Mouse (Mus musculus): ENCODE measurements around the gene Lcn2.
A peak's percentile ranks its signal among the peaks of the same experiment; 100 is the strongest.
"Not testable (repeated sequence)": the region's sequence is repeated elsewhere in the genome, so short reads cannot be mapped to it uniquely, and the experiment has no call there.

Lcn2 gene

GRCm38 (mm10) chr2:32367315-32367714 lies 20.7 kb downstream of the Lcn2 start:
- no peak for DNase-seq (ENCODE audit: low read depth, low spot score)

GRCm38 (mm10) chr2:32364121-32364520 lies 23.9 kb downstream of the Lcn2 start:
- no peak for DNase-seq (ENCODE audit: low read depth, low spot score)

GRCm38 (mm10) chr2:32363376-32364106 lies 24.5 kb downstream of the Lcn2 start:
- peak; percentile 80 for DNase-seq (ENCODE audit: low read depth, low spot score)

- peak; percentile 96 for DNase-seq (ENCODE audit: low read depth, low spot score)
These were observed 25.2 kb downstream of the Lcn2 start for GRCm38 (mm10) chr2:32362817-32363340.

- DNase-seq (ENCODE audit: low read depth, low spot score): not testable (repeated sequence)
These were observed 25.8 kb downstream of the Lcn2 start for GRCm38 (mm10) chr2:32362274-32362673.

- DNase-seq (ENCODE audit: low read depth, low spot score): peak; percentile 90
These were observed 26.6 kb downstream of the Lcn2 start for GRCm38 (mm10) chr2:32361437-32361836.

GRCm38 (mm10) chr2:32360741-32361140 lies 27.3 kb downstream of the Lcn2 start:
- peak; percentile 97 for DNase-seq (ENCODE audit: low read depth, low spot score)

DNA sequence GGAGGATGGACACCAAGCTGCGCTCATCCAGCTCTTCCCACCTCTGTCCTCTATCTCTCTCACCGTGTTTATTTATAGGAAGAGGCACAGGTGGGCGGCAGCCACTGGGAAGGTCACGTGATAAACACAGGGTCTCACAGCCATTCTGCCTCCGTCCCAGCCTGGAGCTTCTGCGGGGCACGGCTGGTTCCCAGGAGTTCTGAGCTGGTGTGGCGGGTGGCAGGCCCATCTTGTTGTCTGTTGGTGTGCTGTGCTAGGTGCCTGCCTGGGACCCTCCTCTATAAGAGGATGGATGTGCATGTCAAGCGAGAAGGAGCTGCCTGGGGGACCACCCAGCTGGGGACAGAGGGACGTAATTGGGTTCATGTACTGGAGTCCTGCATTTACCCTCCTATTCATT lies 29.7 kb downstream of the Lcn2 start:
- DNase-seq (ENCODE audit: low read depth, low spot score): no peak

- DNase-seq (ENCODE audit: low read depth, low spot score): no peak
These were observed 30.3 kb downstream of the Lcn2 start for GRCm38 (mm10) chr2:32357710-32358109.

- no peak for DNase-seq (ENCODE audit: low read depth, low spot score)
These were observed 31.8 kb downstream of the Lcn2 start for GRCm38 (mm10) chr2:32356216-32356615.

DNA sequence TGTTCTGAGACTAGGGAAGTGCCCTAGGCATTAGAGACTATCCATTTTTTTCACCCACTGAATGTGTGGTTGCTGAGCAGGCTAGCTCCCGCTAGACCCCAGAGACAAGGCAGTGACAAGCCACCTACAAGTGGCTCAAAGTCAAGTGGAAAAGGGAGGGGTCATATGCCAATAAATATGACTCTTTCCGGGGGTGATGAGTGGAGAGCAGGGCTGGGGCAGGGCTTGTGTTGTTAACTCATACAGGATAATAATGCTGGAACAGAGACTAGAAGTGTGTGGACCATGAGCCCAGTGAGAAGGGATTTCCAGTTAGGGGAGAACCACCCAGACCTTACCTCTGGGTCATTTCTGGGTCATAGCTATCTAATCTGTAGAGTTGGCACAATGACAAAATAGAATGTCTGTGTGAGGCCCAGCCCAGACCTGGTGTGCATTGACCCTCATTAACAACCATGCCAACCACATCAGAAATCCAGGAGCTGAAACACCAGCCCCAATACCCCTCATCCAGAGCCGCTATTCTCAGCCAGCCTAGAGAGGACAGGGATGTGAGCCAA lies 33.6 kb downstream of the Lcn2 start:
- DNase-seq (ENCODE audit: low read depth, low spot score): no peak

DNA sequence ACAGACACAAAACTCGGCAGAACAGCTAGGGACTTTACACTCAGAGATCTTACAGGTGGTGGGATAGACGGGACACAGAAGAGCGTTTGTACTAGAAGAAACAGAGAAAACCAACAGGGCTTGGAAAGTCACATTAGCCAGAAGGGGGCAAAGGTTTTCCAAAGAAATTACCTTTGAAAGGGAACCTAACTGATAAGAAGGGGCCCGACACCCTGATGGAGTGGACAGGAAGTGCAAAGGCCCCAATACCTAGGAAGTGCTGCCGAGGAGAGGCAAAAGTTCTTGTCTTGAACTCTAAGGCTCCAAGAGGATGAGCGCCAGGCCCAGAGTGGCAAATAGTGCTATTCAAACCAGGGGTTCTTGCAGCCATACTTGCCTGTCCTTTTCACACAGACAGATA lies 34.2 kb downstream of the Lcn2 start:
- no peak for DNase-seq (ENCODE audit: low read depth, low spot score)

GRCm38 (mm10) chr2:32353007-32353542 lies 35.0 kb downstream of the Lcn2 start, which contains the start of gene Dnm1:
Dnm1 (minus strand) TSS chr2:32353338.
- DNase-seq (ENCODE audit: low read depth, low spot score): peak; percentile 95

- DNase-seq (ENCODE audit: low read depth, low spot score): peak; percentile 89
These were observed 35.7 kb downstream of the Lcn2 start, which contains the start of gene Ciz1 for GRCm38 (mm10) chr2:32352151-32353006. Ciz1 (plus strand) TSS chr2:32352327.

DNA sequence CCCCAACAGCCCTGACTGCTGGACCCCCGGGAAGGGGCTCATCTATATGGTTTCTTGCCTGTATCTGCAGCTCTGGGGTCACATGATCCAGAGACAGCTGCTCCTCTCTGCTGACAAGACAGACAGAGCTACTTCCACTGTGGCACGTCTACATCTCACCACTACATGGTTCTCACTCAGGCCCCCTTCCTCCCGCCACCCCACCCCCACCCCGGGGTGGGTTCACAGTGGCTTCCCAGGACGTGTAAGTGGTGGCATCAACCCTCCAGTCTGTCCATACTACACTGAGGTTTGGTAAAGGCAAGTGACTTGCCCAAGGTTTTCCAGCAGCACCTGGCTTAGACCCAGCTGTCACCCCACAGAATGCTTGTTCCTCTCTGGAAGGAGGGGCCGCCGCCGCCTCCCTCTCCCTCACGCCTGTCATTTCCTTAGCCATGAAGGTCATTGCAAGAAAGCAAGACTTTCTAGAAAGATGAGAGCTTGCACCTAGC lies 36.5 kb downstream of the Lcn2 start:
- DNase-seq (ENCODE audit: low read depth, low spot score): peak; percentile 83

- DNase-seq (ENCODE audit: low read depth, low spot score): peak; percentile 64
These were observed 37.5 kb downstream of the Lcn2 start for GRCm38 (mm10) chr2:32350471-32351051.

DNA sequence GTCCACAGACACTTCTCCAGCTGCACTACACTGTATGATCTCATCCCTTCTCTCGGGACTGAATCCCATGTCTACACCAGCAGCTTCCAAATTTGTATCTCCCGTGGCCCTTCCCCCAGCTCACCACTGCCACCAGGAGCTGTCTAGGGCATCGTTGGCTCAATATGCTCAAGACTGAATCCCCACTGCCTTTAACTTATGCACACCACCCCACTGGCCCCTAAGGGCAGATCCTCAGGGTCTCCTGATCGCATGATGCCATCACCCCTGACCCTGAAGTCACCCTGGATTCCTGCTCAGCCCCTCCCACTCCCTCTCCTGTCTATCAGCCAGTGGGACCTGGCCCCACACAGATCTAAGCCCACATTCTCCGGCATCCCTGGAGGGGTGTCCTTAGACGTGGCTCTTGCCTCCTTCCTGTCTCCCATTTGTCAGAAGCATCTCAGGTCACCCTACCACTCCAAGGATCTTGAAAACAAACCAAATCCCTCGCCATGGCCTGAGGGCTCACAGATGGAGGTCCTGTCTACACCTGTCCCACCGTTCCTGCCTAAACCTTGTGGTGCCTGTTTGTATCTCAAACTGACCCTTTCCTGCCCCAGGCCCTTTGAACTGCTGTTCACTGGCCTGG lies 38.3 kb downstream of the Lcn2 start:
- peak; percentile 85 for DNase-seq (ENCODE audit: low read depth, low spot score)

- peak; percentile 91 for DNase-seq (ENCODE audit: low read depth, low spot score)
These were observed 39.7 kb downstream of the Lcn2 start for GRCm38 (mm10) chr2:32348311-32348710.

GRCm38 (mm10) chr2:32347019-32347418 lies 41.0 kb downstream of the Lcn2 start:
- no peak for DNase-seq (ENCODE audit: low read depth, low spot score)

- DNase-seq (ENCODE audit: low read depth, low spot score): peak; percentile 37
These were observed 43.3 kb downstream of the Lcn2 start for GRCm38 (mm10) chr2:32344598-32345321.

Measured in brain, adult 2 months (tissue).